Mouse (Mus musculus): ENCODE measurements around the gene Tgm3. TPM values are rescaled to one million over a fixed set of nuclear protein-coding genes. Genes with fewer than 3 reads are reported as not detected.

Gene Tgm3
- 0.04 TPM in 1 of 2 replicates, not detected in the other for polyA plus RNA-seq (2015; fragmentation: Nextera tagmentation; extraction: Ambion mirVana)

DNA sequence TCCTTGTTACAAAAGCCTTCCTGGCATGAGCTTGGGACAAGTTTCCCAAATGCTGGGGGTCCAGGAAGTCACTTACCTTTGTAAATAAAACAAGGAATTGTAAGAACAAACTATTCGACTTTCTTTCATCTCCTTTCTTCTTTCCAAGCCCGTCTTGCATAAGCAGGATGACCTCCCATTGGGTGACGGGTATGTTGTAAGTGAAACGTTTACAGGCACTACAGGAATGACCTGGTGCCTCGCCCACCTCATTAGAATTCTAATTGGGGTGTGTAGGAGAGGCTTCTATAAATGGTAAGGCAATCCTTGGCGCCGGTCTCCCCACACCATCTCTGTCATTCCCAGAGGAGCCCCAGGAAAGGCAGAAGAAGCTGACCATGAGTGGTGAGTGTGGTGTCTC lies at the start of gene Tgm3:
TSS of gene Tgm3 (plus strand) at position 324 of the 400 bp plus-strand sequence.
- ATAC-seq (replicated peaks): no peak
- WGBS: 50% methylated on average over 7 of the region's 7 CpGs
- H3K9me3 ChIP-seq: no peaks in the 10 kb centered on the region

DNA sequence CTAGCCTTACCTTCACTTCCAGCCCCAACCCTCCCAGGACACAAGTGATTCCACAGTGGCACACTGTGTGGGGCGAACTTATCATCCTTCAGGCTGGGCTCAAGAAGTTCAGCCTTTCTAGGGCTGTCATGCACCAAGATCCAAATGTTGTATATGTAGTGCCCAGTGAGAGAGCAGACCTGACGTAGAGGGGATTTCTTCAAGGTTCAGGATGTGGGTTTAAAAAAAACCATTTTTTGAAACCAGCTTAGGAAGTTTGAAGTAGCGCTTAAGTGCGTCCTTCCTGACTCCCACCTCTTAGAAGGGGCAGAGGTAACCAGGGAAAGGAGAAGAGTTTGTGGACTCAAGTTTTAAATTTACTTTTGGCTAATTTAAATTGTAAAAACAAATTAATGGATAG lies 31.5 kb upstream of the Tgm3 start:
- no peak for ATAC-seq (replicated peaks)
- WGBS: 94% methylated on average over 4 of the region's 4 CpGs

More for the DNA sequence above, at the start of gene Tgm3:
- H3K36me3 ChIP-seq (replicated peaks): no peaks in the 10 kb centered on the region
- H3K4me3 ChIP-seq: no peak within 1 kb of the TSS
- no peaks in the 10 kb centered on the region for H3K4me1 ChIP-seq
- H3K9ac ChIP-seq: no peak within 1 kb of the TSS
- H3K27ac ChIP-seq: no peak within 1 kb of the TSS
- no peak within 1 kb of the TSS for H3K4me2 ChIP-seq
- H3K27me3 ChIP-seq (replicated peaks): no peaks in the 10 kb centered on the region

DNA sequence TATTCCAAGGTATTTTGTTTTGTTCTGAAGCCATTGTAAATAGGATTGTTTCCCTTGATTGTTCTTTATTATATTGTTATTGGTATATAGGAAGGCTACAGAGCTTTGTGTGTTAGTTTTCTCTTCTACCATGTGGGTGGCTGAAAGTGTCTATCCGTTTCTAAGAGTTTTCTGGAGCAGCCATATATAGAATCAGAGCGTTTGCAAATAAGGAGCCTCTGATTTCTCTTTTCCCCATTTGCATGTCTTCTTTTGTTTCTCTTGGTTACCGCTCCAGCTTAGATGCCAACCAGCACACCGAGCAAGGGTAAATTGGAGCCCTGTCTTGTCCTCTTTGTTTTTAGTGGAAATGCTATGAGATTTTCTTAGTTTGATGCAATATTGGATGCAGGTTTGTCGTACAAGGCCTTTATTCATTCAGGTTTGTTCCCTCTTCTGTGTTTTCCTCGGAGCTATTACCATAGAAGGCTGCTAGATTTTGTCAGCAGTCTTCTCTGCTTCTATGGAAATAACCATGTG lies 24.6 kb upstream of the Tgm3 start:
- no peaks in the 10 kb centered on the region for H3K36me3 ChIP-seq (replicated peaks)
- no peak overlapping the region for H3K4me3 ChIP-seq
- H3K27ac ChIP-seq: no peak overlapping the region
- H3K27me3 ChIP-seq (replicated peaks): no peaks in the 10 kb centered on the region
- H3K9ac ChIP-seq: no peak overlapping the region
- H3K4me2 ChIP-seq: no peak overlapping the region
- ATAC-seq (replicated peaks): no peak
- H3K4me1 ChIP-seq: no peaks in the 10 kb centered on the region
- 78% methylated on average over 6 of the region's 6 CpGs for WGBS
- H3K9me3 ChIP-seq: no peaks in the 10 kb centered on the region

More for the DNA sequence above, 31.5 kb upstream of the Tgm3 start:
- Histone ChIP-seq H3K27ac (no peak overlapping the region), H3K4me3 (no peak overlapping the region), H3K9me3 (no peaks in the 10 kb centered on the region), H3K9ac (no peak overlapping the region), H3K4me1 (no peaks in the 10 kb centered on the region), H3K36me3 (replicated peaks) (no peaks in the 10 kb centered on the region), H3K27me3 (replicated peaks) (no peaks in the 10 kb centered on the region), H3K4me2 (no peak overlapping the region)

DNA sequence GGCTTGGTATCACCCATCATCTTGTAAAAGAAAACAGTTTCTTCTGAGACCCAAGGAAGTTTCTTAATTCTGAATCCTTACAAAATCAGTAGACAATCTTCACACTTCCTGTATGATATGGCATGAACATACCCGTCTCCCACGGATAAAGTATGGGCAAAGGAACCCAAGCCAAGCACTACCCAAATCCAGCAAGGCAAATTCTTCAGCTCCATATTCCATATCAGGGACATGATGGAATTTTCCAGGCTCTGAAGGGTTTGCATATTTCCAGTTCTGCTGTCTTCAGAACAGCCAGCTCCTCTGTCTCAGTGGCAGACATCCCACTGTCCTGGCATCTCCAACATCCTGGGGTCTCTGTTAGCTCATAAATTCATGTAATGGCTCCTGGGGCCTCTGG lies 22.5 kb upstream of the Tgm3 start:
- Histone ChIP-seq H3K4me2 (no peak overlapping the region), H3K27ac (no peak overlapping the region), H3K36me3 (replicated peaks) (no peaks in the 10 kb centered on the region), H3K27me3 (replicated peaks) (no peaks in the 10 kb centered on the region), H3K4me1 (no peaks in the 10 kb centered on the region), H3K9ac (no peak overlapping the region), H3K4me3 (no peak overlapping the region), H3K9me3 (no peaks in the 10 kb centered on the region)
- no peak for ATAC-seq (replicated peaks)
- WGBS: 95% methylated on average over 2 of the region's 2 CpGs

DNA sequence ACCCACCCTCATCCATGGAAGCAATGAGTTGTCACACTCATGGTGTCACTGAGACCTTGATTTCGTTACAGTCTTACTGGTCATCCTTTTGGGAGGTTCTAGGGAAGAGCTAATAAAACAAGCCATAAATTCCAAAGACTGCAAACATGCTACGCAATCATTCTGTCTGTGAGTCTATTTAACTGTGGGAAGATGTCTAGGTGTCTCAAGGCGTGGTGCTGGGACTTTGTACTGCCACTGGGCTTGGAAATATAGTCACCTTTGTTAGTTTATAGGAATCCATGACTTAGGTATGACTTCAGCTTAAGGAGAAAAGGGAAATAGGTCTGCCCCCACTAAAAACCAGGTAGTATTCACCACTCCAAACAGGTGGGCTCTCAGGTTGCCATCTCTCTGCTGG lies 17.7 kb upstream of the Tgm3 start:
- Histone ChIP-seq H3K9ac (no peak overlapping the region), H3K9me3 (no peaks in the 10 kb centered on the region), H3K27me3 (replicated peaks) (no peaks in the 10 kb centered on the region), H3K27ac (no peak overlapping the region), H3K36me3 (replicated peaks) (no peaks in the 10 kb centered on the region), H3K4me2 (no peak overlapping the region), H3K4me1 (no peaks in the 10 kb centered on the region), H3K4me3 (no peak overlapping the region)
- 78% methylated on average over 3 of the region's 3 CpGs for WGBS
- no peak for ATAC-seq (replicated peaks)

DNA sequence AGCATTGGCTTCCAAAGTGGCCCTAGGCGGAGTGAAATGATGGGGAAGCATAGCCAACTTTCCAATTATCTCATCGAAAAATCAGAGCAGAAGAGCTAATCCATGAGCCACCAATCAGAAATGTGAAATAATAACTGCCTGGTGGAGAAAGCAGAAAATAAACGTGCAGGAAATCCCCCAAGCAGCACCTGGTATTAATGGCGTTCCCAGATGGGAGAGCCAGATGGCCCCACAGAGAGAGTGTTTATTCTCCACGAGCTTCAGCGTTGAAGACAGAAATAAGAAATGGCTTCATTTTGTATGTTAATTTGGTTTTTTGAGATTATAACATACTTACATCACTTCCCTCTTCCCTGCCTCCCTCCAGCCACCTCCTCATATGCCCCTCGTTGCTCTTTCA lies 13.7 kb upstream of the Tgm3 start:
- no peaks in the 10 kb centered on the region for H3K27me3 ChIP-seq (replicated peaks)
- no peaks in the 10 kb centered on the region for H3K4me1 ChIP-seq
- 70% methylated on average over 7 of the region's 7 CpGs for WGBS
- no peak overlapping the region for H3K4me2 ChIP-seq
- ATAC-seq (replicated peaks): no peak
- no peak overlapping the region for H3K4me3 ChIP-seq
- H3K9ac ChIP-seq: no peak overlapping the region
- H3K9me3 ChIP-seq: no peaks in the 10 kb centered on the region
- H3K27ac ChIP-seq: no peak overlapping the region
- H3K36me3 ChIP-seq (replicated peaks): no peaks in the 10 kb centered on the region

DNA sequence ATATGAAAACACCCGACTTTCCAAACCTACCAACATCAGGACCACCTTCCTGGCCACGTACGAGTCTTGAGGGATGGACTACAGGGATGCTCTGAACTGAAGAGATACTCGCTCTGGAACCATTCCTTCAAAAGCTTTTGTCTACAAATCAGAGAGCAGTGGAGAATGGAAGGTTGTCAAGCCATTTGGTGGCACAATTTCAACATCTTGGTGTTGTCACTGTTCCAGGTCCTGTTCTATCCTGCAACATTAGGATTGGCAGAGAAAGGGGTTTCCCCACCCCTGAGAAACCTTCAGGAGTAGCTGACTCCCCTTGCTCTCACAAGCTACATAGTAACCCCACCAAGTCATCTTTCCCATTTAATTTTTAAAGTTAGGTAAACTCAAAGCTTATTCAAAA lies 12.9 kb upstream of the Tgm3 start:
- Histone ChIP-seq H3K4me1 (no peaks in the 10 kb centered on the region), H3K27me3 (replicated peaks) (no peaks in the 10 kb centered on the region), H3K4me3 (no peak overlapping the region), H3K4me2 (no peak overlapping the region), H3K27ac (no peak overlapping the region), H3K9ac (no peak overlapping the region), H3K9me3 (no peaks in the 10 kb centered on the region), H3K36me3 (replicated peaks) (no peaks in the 10 kb centered on the region)
- ATAC-seq (replicated peaks): no peak
- WGBS: 87% methylated on average over 4 of the region's 4 CpGs

DNA sequence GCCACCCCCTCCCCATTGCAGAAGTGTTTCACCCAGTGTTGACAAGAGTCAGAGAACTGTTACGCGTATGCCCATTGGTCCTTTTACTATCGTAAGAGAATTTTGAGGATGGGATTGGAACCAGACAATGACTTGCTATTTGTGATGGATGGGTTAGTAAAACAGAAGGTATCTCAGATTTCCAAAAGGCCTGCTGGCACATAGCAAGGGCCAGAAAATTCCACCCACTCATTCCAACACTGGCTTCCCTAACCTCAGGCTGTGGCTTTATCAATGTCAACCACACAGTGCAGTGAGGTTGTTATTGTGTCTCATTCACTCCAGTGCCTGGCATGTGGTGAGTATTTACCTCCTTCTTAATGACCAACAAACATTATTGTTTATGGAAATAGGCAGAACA lies 11.5 kb upstream of the Tgm3 start:
- no peaks in the 10 kb centered on the region for H3K9me3 ChIP-seq
- H3K4me3 ChIP-seq: no peak overlapping the region
- H3K4me2 ChIP-seq: no peak overlapping the region
- WGBS: 97% methylated on average over 3 of the region's 3 CpGs
- H3K36me3 ChIP-seq (replicated peaks): no peaks in the 10 kb centered on the region
- H3K4me1 ChIP-seq: no peaks in the 10 kb centered on the region
- no peak overlapping the region for H3K9ac ChIP-seq
- no peaks in the 10 kb centered on the region for H3K27me3 ChIP-seq (replicated peaks)
- H3K27ac ChIP-seq: no peak overlapping the region
- ATAC-seq (replicated peaks): no peak

DNA sequence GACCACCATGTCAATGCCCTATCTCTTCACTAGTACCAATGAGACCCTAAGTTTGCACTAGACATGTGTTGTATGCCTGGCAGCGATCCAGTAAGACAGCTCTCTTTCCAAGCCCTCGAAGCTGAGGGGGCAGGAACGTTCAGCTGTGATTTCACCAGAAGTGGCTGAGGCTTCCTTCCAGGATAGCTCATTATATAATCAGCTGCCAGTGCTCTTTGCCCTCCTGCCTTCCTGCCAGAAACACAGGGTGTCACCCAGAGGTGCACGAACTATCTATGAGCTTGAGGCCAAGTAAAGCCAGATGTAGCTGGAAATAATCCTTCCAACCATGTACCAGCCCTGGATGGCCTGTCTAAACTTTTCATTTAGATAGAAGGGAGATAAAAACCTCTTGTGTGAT lies 8.1 kb upstream of the Tgm3 start:
- no peaks in the 10 kb centered on the region for H3K4me1 ChIP-seq
- no peaks in the 10 kb centered on the region for H3K36me3 ChIP-seq (replicated peaks)
- H3K9ac ChIP-seq: no peak overlapping the region
- H3K4me2 ChIP-seq: no peak overlapping the region
- H3K27ac ChIP-seq: no peak overlapping the region
- 70% methylated on average over 4 of the region's 4 CpGs for WGBS
- no peaks in the 10 kb centered on the region for H3K27me3 ChIP-seq (replicated peaks)
- ATAC-seq (replicated peaks): no peak
- no peaks in the 10 kb centered on the region for H3K9me3 ChIP-seq
- H3K4me3 ChIP-seq: no peak overlapping the region

DNA sequence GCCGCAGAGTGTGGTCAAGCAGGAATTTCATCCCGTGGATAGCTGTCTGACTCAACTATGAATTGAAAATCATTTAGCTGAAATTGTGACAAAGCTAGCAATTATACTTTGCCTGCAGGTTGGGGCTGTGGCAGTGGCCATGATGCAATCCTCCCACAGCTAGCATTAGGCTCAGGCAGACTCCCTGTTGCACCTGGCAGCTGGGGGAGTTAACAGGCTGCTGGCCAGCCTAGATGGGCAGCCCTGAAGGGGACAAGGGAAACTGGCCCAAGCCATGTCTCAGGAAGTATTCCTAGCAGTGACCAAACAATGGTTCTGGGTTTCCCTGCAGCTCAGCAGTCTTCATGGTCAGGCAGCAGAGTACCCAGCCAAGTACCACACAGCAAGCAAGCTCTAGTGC lies 2.8 kb upstream of the Tgm3 start:
- no peak overlapping the region for H3K27ac ChIP-seq
- no peaks in the 10 kb centered on the region for H3K36me3 ChIP-seq (replicated peaks)
- H3K4me2 ChIP-seq: no peak overlapping the region
- no peak overlapping the region for H3K4me3 ChIP-seq
- H3K4me1 ChIP-seq: no peaks in the 10 kb centered on the region
- no peak for ATAC-seq (replicated peaks)
- no peak overlapping the region for H3K9ac ChIP-seq
- H3K9me3 ChIP-seq: no peaks in the 10 kb centered on the region
- no peaks in the 10 kb centered on the region for H3K27me3 ChIP-seq (replicated peaks)
- 88% methylated on average over 2 of the region's 2 CpGs for WGBS

DNA sequence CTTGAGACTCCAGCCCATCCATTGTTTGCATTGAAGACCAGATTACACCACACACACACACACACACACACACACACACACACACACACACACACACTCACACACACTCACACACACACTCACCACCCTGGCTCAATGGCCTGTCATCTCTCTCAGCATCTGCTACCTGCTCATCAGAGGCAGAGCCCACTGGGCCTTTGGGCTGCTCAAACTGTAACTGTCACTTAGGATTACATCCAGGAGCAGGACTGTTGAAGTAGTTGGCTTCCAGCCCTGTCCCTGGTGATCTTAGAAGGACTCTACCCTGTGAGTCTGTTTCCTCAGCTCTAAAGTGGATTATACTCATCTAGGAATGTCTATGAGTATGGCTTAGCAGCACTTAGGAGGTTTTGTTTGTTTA lies 1.5 kb downstream of the Tgm3 start:
- no peaks in the 10 kb centered on the region for H3K36me3 ChIP-seq (replicated peaks)
- H3K27ac ChIP-seq: no peak overlapping the region
- ATAC-seq (replicated peaks): no peak
- no peak overlapping the region for H3K9ac ChIP-seq
- no peaks in the 10 kb centered on the region for H3K9me3 ChIP-seq
- H3K27me3 ChIP-seq (replicated peaks): no peaks in the 10 kb centered on the region
- H3K4me3 ChIP-seq: no peak overlapping the region
- no peak overlapping the region for H3K4me2 ChIP-seq
- no peaks in the 10 kb centered on the region for H3K4me1 ChIP-seq

DNA sequence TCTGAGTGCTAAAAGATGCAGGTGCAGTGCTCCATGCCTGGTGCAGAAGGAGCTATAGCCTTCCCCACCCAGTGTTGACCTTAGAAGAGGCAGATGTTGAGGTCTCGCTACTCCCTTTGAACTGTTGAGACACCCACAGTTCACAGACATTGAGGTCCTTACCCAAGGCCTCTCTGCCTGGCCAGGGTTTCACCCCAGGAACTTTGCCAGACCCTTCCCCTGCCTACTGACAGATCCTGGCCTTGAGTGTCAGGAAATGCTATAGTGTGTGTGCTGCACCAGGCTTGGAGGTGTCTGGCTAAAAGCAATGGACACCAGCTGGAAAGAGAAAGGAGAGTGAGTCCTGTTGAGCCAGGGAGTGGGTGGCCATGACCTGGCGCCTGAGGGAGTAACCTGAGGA lies 3.0 kb downstream of the Tgm3 start:
- no peaks in the 10 kb centered on the region for H3K4me1 ChIP-seq
- H3K36me3 ChIP-seq (replicated peaks): no peaks in the 10 kb centered on the region
- 92% methylated on average over 2 of the region's 2 CpGs for WGBS
- no peak for ATAC-seq (replicated peaks)
- H3K9ac ChIP-seq: no peak overlapping the region
- H3K27me3 ChIP-seq (replicated peaks): no peaks in the 10 kb centered on the region
- no peak overlapping the region for H3K4me3 ChIP-seq
- H3K27ac ChIP-seq: no peak overlapping the region
- H3K4me2 ChIP-seq: no peak overlapping the region
- H3K9me3 ChIP-seq: no peaks in the 10 kb centered on the region

DNA sequence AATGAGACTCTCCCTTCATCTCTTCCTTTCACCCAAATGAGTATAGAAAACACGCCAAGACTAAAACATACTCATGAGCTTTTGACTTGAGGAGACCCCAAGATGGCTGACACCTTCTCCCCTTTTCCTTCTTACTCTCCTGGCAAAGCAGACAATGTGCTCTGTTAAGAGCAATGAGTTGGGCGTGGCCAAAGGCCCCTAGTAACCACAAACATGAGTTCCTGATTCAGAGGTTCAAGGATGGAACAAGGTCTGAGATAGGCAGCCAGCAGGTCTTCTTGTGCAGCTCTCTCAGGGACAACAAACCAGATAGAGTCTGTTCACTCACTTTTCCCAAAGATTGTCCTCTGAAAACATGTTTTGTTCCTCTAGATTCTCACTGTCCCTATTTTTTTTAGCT lies 5.9 kb downstream of the Tgm3 start:
- no peak for ATAC-seq (replicated peaks)
- 91% methylated on average over 2 of the region's 2 CpGs for WGBS
- H3K9ac ChIP-seq: no peak overlapping the region
- H3K4me3 ChIP-seq: no peak overlapping the region
- no peak overlapping the region for H3K4me2 ChIP-seq
- no peaks in the 10 kb centered on the region for H3K4me1 ChIP-seq
- H3K36me3 ChIP-seq (replicated peaks): no peaks in the 10 kb centered on the region
- no peak overlapping the region for H3K27ac ChIP-seq
- no peaks in the 10 kb centered on the region for H3K9me3 ChIP-seq
- H3K27me3 ChIP-seq (replicated peaks): no peaks in the 10 kb centered on the region

All from midbrain, embryonic 15.5 days (tissue).